Mouse (Mus musculus): ENCODE measurements around the gene Gfra1.

The Gfra1 gene

DNA sequence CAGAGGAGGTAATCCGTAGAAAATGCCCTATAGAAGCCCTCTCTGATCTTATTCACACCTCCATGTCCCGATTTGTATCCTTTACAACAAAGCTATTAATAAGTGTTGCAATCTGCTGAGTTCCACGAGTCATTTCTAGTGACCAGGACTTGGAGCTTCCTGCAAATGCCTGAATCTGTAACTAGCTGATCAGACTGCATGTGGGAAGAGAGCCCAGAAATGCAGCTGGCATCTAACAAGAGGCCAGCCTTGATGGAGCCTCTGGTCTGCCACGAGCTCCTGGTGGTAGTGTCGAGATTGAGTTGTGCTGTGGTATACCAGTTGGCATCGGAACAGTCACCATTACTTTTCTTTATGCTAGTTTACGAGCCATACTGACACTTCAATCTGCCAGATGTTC is 200.3 kb downstream of the Gfra1 start:
- DNase-seq (ENCODE audit: low read depth, low spot score): no peak

DNA sequence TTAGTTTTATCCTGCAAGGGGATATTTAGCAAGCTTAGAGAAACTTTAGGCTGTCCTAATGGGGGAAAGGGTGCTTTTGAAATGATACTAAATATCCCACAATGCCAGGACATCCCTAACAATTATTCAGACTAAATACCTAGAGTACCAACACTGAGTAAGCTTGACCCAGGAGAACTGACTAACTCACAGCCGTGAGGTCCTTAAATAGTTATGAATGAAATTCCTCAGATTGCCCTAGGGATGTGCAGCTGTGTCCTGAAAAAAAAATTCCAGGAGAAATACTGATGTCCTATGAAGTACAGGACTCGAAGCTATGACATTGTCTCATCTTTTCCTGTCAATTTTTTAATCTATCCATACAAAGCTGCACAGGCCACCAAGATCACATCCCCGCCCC is 201.5 kb downstream of the Gfra1 start:
- DNase-seq (ENCODE audit: low read depth, low spot score): no peak

DNA sequence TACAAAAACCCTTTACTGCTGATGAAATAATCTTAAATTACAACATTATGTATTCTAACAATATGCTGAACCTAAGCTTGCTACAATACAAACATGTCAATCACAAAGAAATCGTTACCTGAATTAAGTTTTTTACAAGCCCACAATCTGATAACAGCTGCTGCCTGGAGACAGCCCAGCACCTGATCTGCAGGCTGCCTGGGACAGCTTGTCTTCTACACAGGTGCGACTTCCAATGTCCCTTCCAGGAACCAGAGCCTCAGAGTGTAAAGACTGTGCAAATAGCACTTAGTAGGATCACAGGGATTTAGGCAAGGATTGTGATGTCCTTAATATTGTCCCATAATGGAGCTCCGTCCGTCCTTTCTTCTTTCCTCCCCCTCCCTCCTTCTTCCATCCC is 204.0 kb downstream of the Gfra1 start:
- no peak for DNase-seq (ENCODE audit: low read depth, low spot score)

DNA sequence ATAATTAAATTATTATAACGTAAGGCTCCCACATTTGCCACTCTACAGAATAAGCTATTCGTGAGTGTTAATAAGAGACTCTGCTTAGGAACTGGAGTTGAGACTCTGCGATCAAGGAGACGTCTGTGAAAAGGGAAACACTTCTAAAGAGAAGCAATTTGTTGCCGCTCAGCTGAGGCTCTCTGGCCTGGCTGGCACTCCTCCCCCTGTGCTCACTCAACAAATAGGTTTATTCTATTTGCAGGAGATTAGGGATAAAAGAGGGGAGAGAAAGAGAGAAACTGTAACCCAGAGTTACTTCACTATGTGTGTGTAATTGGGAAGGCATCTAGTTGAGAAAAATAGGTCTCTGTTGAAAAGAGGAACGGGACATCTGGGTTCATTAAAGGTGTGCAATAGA is 204.6 kb downstream of the Gfra1 start:
- no peak for DNase-seq (ENCODE audit: low read depth, low spot score)

DNA sequence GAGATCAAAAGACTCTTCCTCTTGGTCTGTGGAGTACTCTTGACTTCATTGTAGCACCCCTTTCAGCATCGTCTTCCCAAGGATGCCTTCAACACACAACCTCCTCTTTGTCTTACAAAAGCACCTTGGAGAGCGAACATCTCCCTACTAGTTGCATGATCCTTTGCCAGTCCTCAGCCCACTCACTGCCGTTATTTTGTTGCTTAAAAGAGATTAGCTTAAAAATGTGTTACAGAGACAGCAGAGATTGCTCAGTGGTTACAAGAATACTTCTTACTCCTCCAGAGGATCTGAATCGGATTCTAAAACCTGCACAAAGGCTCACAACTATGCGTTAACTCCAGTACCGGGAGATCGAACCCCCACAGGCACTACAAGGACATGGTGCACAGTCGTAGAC is 205.5 kb downstream of the Gfra1 start:
- DNase-seq (ENCODE audit: low read depth, low spot score): no peak

DNA sequence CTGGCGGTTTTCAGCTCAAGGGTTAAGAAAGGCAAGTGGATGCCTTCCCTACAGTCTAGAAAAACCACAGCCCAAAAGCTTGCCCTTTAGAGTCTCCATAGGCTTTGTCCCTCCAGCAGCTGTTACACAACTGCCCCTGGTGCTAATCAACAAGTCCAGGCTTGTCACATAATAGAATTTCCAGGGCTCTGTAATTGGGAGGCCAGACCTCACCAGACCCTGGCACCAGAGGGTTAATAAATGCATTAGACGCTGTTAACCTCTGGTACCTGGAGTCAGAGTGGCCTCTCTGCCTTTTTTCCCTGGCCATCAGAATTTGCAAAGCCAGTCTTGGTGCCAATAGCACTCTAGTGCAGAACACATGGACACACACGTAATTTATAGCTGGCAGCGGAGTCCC is 211.6 kb downstream of the Gfra1 start:
- DNase-seq (ENCODE audit: low read depth, low spot score): no peak

DNA sequence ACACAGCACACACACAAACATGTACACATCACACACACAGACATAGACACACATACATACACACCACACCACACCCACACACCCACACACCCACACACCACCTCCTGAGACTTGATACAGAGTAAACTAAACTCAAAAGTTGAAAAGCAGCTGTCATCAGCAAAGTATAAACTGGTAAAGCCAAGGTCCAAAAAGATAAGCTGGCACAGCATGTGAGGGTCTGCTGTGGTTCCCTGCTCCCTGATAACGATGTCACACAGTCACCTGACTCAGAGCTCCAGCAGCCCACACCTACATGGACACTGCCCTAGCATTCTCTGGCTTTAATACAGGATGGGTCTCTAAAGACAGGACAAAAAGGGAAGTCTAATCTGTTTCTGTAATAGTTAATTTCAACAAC is 212.1 kb downstream of the Gfra1 start:
- DNase-seq (ENCODE audit: low read depth, low spot score): no peak

DNA sequence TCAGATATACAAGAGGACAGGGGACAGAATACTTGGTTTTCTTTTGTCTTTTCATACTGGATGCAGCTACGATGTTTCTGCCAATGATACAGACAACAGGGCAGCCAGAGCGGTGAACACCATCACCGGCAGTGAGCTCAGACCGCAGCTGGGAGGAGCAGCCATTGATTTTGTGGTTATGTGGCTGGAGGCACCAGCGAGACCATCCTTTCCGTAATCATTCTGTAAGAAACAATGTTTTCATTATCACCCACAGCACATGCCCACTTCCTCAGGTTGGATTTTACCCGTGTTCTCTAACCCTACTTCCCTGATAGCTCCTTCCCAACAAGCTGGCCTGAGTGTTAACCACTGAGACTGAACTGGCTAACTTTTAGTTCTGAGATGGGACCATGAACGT is 217.4 kb downstream of the Gfra1 start:
- no peak for DNase-seq (ENCODE audit: low read depth, low spot score)

DNA sequence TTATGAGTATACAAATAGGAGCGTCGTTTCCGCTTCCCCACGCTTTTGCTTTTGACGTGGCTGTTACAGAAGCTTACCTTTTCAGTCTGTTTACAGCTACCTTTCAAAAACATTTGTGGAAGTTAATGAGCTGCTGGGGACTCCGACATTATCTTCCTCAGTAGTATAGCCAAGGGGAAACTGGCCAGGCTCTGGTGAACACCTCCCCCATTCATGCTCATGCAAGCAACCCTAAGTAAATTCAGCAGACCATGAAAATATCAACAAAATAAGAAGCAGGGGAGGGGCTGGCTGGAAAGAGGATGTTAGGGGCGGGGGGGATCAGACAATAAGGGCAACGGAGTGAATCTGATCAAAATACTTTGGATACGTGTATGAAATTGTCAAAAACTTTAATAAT is 228.0 kb downstream of the Gfra1 start:
- no peak for DNase-seq (ENCODE audit: low read depth, low spot score)

DNA sequence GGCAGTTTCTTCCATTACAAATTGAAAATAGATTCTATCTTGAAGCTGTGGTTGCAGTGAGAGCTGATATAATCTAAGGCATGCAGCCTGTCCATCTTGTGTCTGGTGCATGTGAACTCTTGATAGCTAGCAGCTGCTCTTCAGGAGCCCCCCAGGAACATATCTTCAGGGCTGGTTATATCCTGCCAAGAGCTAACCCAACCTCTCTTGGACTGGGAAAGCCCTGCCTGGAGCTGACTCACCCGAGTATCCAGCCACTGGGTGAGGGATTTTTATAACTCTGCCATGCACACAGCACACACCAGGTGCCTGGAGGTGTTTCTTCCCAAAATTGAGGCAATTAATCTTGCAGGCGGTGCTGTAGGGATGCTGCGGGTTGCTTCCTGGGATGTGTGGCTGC is 228.8 kb downstream of the Gfra1 start:
- DNase-seq (ENCODE audit: low read depth, low spot score): no peak

DNA sequence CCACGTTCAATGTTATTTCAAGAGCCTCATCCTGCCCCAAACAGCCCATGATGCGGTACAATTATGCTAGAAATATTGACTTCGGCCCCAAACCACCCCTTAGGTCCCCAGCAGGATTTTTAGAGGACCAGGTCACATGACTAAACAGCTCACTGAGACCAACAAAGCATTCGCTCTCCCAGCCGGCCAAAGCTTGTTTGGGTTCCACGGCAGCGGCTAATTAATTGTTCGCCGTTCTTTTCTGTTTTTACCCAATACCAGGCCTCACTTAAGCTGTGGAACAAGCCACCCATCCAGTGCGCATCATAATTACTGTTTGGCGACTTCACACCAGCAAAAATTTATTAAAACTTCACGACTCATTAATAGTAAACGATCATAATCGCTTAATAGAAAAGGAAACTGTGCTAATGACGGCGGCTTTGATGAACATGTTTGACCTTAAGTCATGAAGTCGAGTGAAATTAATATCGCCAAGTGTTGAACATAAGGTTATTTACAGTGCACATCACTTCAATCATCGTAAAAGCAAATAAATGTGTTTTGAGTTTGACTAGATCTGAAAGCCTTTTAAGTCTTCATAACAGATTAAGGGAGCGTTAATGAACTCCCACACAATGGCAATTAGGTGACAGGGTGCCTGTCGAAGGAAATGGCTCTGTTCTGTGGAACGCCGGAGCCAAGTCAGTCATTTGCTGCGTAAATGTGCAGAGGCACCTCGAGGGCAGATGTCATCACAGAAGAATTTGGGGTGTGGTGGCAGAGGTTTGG is 235.5 kb downstream of the Gfra1 start:
- no peak for DNase-seq (ENCODE audit: low read depth, low spot score)

DNA sequence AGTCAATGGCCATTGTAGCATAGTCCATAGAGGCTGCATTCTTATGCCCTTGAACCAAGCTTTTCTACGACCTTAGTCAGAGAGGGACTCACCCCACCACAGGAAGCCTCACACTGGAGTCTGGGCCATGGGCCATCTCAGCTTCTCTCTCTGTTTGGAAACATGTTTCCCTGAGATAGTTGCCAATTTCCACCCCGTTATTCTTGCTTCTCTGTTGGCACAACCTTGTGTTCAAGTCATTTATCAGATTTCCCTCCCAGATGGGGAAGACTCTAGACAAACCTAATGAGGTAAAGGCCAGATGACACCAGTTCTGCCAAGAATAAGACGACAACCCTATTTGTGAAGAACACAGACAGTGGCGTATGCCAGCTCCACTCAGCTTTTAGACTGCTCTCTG is 238.1 kb downstream of the Gfra1 start:
- DNase-seq (ENCODE audit: low read depth, low spot score): no peak

DNA sequence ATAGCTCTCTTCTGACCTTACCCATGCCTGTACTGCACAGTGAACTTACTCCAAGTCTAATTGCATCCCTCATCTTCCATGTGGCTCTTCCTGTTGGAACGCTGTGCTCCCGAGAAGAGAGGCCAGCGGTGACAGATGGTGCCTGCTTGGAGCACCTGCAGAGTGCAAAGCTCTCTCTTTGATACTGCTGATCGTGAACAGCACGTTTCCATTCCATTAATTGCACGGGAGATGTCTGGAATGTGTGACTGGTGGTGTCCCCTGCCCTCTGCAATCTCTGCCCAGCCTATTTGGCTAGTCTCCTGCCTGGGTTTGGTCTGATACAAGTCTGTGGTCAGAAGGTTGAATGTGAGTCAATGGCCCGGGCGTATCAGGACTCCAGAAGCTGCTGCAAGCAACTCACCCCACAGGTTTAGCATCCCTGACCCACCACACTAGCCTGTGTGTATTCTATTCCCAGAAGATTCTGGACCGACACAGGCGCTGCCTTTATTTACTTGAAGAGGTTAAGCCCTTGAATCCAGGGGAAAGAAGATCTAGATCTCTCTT is 249.1 kb downstream of the Gfra1 start:
- no peak for DNase-seq (ENCODE audit: low read depth, low spot score)

DNA sequence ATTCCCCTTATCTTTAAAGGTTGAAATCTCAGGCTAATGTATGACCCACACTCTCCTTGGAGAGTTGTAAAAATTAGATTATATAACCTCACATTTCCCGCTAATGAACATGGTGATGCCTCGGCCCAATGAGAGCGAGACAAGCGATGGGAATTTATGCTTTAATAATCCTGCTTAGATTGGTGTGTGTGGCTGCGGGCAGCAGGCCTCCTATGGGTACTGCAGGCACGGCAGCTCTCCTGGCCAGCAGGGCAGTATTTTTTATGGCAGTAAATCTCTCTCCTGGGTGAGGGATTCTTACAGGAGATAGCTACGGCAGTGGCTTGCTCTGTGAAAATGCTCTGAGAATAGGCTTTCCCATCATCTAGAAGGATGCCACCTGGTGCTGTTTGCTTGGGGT is 250.2 kb downstream of the Gfra1 start:
- no peak for DNase-seq (ENCODE audit: low read depth, low spot score)

DNA sequence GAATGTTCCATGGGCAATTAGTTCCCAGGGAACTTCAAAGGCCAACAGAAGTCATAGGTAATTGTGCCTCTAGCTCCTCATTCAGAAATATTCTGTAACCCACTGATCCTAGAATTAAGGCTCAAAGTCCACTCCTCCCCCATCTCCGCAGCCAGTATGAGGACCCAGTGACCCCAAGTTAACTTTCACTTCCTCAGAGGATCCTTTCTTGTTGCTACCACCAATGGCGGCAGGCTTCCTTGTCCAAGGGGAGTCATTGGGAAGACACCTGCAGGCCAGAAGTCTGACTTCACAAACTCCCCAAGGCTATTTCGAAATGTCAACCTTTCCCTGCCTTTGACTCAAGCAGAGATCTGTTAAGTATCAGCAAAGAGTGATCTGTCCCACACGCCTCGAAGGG is 253.1 kb downstream of the Gfra1 start:
- no peak for DNase-seq (ENCODE audit: low read depth, low spot score)

DNA sequence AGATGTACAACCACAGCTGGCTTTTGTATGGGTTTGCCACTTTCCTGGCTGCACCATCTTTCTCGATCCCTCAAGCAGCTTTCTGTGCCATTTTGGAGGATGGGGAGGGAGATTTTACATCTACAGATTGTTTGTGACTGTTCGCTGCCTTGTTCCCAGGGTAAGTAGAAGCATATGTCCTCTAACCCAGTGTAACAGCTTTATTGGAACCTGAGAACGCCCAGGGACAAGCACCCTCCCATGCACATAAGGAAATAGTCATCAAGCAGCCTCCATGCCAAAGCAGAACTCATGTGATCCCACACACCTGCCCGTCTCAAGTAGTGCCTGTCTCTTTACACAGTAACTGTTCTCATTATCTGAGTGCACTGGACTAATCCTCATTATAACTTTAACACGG is 256.0 kb downstream of the Gfra1 start:
- DNase-seq (ENCODE audit: low read depth, low spot score): no peak

DNA sequence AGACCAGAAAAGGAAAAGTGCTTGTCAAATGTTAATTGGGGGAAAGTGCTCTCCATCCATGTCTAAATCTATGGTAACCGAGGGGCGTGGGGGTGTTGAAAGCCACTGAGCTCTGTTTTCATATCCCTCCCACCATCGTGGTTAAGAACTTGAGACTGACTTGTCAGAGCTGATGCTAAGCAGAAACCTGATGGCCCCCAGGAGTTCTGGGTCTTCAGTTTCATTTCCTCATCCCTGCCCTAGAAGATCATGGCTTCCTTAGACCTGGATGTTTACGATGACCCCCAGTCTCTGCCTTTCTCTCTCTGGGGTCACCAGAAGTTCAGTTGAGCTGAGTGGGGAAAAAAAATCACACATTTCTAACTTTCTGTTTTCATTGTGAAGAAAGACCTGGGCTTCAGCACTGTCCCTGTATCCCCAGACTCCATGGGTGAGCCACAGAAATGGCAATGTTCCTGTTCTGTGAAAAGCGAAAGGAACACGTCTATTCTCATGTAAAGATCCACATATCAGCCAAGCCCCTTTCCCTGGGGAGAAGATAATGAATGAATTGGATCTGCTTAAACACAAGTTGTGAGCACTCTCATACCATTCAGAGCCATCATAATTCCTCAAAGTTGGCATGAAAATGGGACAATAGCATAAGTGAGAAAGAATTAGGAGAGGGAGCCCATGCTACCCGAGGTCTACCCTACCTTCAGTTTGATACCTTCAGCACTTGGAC is 261.8 kb downstream of the Gfra1 start:
- peak; percentile 69 for DNase-seq (ENCODE audit: low read depth, low spot score)

DNA sequence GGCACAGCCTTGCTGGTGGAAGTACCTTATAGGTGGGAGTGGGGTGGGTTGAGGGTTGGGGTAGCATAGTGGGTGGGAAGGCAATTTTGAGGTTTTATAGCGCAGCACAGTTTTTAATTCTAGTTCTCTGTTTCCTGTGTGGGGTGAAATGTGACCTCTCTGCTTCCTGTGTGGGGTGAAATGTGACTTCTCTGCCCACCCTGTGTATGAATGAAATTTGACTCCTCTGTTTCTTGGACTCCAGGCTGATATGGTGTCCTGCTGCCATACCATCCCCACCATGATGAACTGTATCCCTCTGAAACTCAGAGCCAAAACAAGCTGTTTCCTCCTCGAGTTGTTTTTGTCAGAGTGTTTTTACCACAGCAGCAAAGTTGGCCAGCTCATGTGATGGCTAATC is 264.8 kb downstream of the Gfra1 start:
- no peak for DNase-seq (ENCODE audit: low read depth, low spot score)

DNA sequence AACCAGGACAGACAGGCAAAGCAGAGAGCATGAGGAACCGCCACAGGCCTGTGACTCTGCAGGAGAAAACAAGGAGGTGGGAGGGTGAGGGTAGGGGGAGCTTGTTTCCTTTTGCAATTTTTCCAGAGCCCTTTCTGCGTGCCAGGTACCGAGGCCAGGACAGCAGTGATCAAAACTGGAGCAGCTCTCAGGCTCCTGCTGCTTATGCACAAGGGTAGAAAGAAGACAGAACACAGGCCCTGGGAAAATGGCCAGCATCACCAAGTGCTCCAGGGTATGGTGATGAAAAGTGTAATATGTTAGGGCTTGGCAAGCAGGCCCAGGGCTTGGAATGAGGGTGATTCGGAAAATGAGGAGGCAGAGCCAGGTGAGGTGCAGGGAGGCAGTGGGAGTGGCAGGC is 269.2 kb downstream of the Gfra1 start:
- DNase-seq (ENCODE audit: low read depth, low spot score): no peak

All from ES-CJ7 (cell line).